Mouse (Mus musculus) inflammation-experienced regulatory T-cells (primary cell): Measurements from ENCODE around the gene Vldlr. TPM values are rescaled to one million over a fixed set of nuclear protein-coding genes. Genes with fewer than 3 reads are reported as not detected.

Experiments used
- polyA plus RNA-seq, 2 experiments: library from polyadenylated mRNA; unstranded; fragments of 100-300 nt; shearing (Covaris generic); gene quantifications; one replicate each; pipeline ENCODE4 v1.2.1; 2017

The Vldlr gene
- polyA plus RNA-seq: under 1 TPM; 0.10 to 0.73 TPM

DNA sequence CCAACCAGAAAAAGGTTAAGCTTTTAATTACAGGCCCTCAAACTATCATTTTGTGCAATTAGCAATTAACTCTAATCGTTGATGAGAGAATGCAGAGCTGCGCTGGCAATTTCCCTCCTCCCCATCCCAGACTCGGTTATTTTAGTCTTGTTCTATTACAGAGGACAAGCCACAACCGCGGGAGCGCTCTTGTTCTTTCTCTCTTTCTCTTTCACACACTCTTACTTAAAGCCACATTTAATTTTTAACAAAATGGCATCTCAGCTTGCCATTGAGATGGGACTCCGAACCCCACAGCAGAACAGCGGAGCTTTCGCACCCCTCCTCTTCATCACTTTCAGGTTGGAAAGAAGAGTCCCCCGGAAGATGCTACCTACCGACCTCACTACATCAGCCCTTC, at the start of gene Vldlr:
Gene Vldlr, plus strand, starts transcription at position 167 of the 400 bp plus-strand sequence.

Other genes starting within 250 kb of the Vldlr start
- under 1 TPM; 0.04 to 0.23 TPM for gene Kcnv2, start 106.1 kb downstream of the Vldlr start, polyA plus RNA-seq
- 10 to 100 TPM; 58.3 to 73.0 TPM for gene Pum3, start 213.3 kb downstream of the Vldlr start, polyA plus RNA-seq